Mouse (Mus musculus) erythroblast, adult 5-6 weeks (primary cell): ENCODE data around the gene Gabarapl2. TPM values are rescaled to one million over a fixed set of nuclear protein-coding genes. Genes with fewer than 3 reads are reported as not detected.
A peak's percentile ranks its signal among the peaks of the same experiment; 100 is the strongest.

Source experiments
- ATAC-seq: replicated peaks from 2 replicates; pipeline ENCODE4 v1.8.0; 2016; ENCODE audit warnings: moderate number of reproducible peaks, mild to moderate bottlenecking, moderate TSS enrichment, inconsistent platforms; ENCODE audit not compliant: poor library complexity, low FRiP score, severe bottlenecking
- total RNA-seq, 2 experiments: library from RNA; stranded (forward) in 1 of 2; stranded (reverse) in 1 of 2; fragments of 150-400 nt in 1 of 2; fragments of 200-764, 138-1000 nt in 1 of 2; gene quantifications; 2 replicates each; pipeline versions ENCODE4 v1.2.3 to v1.2.4; 2015 to 2017; ENCODE audit warnings: low replicate concordance in 2 of 2

Gabarapl2 gene
- total RNA-seq, 2 experiments from 2014 or later = 113 to 170 TPM

GRCm38 (mm10) chr8:111963546-111963945 lies 23.0 kb downstream of the Gabarapl2 start:
- no peak for ATAC-seq

- no peak for ATAC-seq
These were observed 23.8 kb downstream of the Gabarapl2 start for GRCm38 (mm10) chr8:111964351-111964750.

GRCm38 (mm10) chr8:111964849-111965561 lies 24.5 kb downstream of the Gabarapl2 start:
- ATAC-seq = no peak

- ATAC-seq = no peak
These were observed 26.9 kb downstream of the Gabarapl2 start for GRCm38 (mm10) chr8:111967246-111967870.

- no peak for ATAC-seq
These were observed 28.0 kb downstream of the Gabarapl2 start for GRCm38 (mm10) chr8:111968541-111968940.

GRCm38 (mm10) chr8:111968991-111969390 lies 28.5 kb downstream of the Gabarapl2 start:
- no peak for ATAC-seq

- ATAC-seq = no peak
These were observed 33.6 kb downstream of the Gabarapl2 start for GRCm38 (mm10) chr8:111974138-111974537.

GRCm38 (mm10) chr8:111975706-111976105 lies 35.2 kb downstream of the Gabarapl2 start:
- no peak for ATAC-seq

- no peak for ATAC-seq
These were observed 35.8 kb downstream of the Gabarapl2 start for GRCm38 (mm10) chr8:111976326-111976725.

- no peak for ATAC-seq
These were observed 37.6 kb downstream of the Gabarapl2 start for GRCm38 (mm10) chr8:111978147-111978546.

GRCm38 (mm10) chr8:111982116-111982515 lies 41.6 kb downstream of the Gabarapl2 start:
- ATAC-seq = peak; percentile 55

- ATAC-seq = no peak
These were observed 44.0 kb downstream of the Gabarapl2 start for GRCm38 (mm10) chr8:111984511-111984910.

GRCm38 (mm10) chr8:111989911-111990310 lies 49.4 kb downstream of the Gabarapl2 start:
- peak; percentile 80 for ATAC-seq

GRCm38 (mm10) chr8:111991278-111991677 lies 50.8 kb downstream of the Gabarapl2 start:
- ATAC-seq = no peak

GRCm38 (mm10) chr8:111992013-111992702 lies 51.7 kb downstream of the Gabarapl2 start, which contains the start of gene Adat1:
TSS of gene Adat1 (minus strand) at chr8:111992302.
- ATAC-seq = peak; percentile 97

GRCm38 (mm10) chr8:111992703-111993039 lies 52.2 kb downstream of the Gabarapl2 start:
- no peak for ATAC-seq

Other genes starting within 250 kb of the Gabarapl2 start
- not detected in 2 replicates for gene Ctrb1, start 249.7 kb upstream of the Gabarapl2 start, total RNA-seq (2015; ENCODE audit: low replicate concordance)
- gene Ctrb1, start 249.7 kb upstream of the Gabarapl2 start, total RNA-seq (2017; ENCODE audit: low replicate concordance) = not detected in 2 replicates
- not detected in 2 replicates for gene Bcar1, start 196.9 kb upstream of the Gabarapl2 start, total RNA-seq (2015; ENCODE audit: low replicate concordance)
- gene Bcar1, start 196.9 kb upstream of the Gabarapl2 start, total RNA-seq (2017; ENCODE audit: low replicate concordance) = not detected in 2 replicates
- gene Cfdp1, start 86.4 kb upstream of the Gabarapl2 start, total RNA-seq (2015; ENCODE audit: low replicate concordance) = 13.3 and 43.7 TPM in 2 replicates
- 32.5 and 33.6 TPM in 2 replicates for gene Cfdp1, start 86.4 kb upstream of the Gabarapl2 start, total RNA-seq (2017; ENCODE audit: low replicate concordance)
- 0.84 and 2.7 TPM in 2 replicates for gene Tmem170, start 64.0 kb upstream of the Gabarapl2 start, total RNA-seq (2015; ENCODE audit: low replicate concordance)
- 0.70 and 1.4 TPM in 2 replicates for gene Tmem170, start 64.0 kb upstream of the Gabarapl2 start, total RNA-seq (2017; ENCODE audit: low replicate concordance)
- gene Chst5, start 30.3 kb upstream of the Gabarapl2 start, total RNA-seq (2015; ENCODE audit: low replicate concordance) = not detected in 2 replicates
- gene Chst5, start 30.3 kb upstream of the Gabarapl2 start, total RNA-seq (2017; ENCODE audit: low replicate concordance) = not detected in 2 replicates
- 2.7 TPM in 1 of 2 replicates, not detected in the other for gene Tmem231, start 6.8 kb upstream of the Gabarapl2 start, total RNA-seq (2015; ENCODE audit: low replicate concordance)
- 4.7 and 5.0 TPM in 2 replicates for gene Tmem231, start 6.8 kb upstream of the Gabarapl2 start, total RNA-seq (2017; ENCODE audit: low replicate concordance)
- gene Adat1, start 51.6 kb downstream of the Gabarapl2 start, total RNA-seq (2015; ENCODE audit: low replicate concordance) = 0.77 and 1.9 TPM in 2 replicates
- 0.70 and 1.4 TPM in 2 replicates for gene Adat1, start 51.6 kb downstream of the Gabarapl2 start, total RNA-seq (2017; ENCODE audit: low replicate concordance)
- 27.0 and 31.7 TPM in 2 replicates for gene Kars, start 70.6 kb downstream of the Gabarapl2 start, total RNA-seq (2015; ENCODE audit: low replicate concordance)
- gene Kars, start 70.6 kb downstream of the Gabarapl2 start, total RNA-seq (2017; ENCODE audit: low replicate concordance) = 30.4 and 40.3 TPM in 2 replicates
- gene Terf2ip, start 70.7 kb downstream of the Gabarapl2 start, total RNA-seq (2015; ENCODE audit: low replicate concordance) = 1.9 TPM in 2 replicates
- gene Terf2ip, start 70.7 kb downstream of the Gabarapl2 start, total RNA-seq (2017; ENCODE audit: low replicate concordance) = 2.5 and 3.6 TPM in 2 replicates
- gene Gm6793, start 74.3 kb downstream of the Gabarapl2 start, total RNA-seq (2015; ENCODE audit: low replicate concordance) = not detected in 2 replicates
- not detected in 2 replicates for gene Gm6793, start 74.3 kb downstream of the Gabarapl2 start, total RNA-seq (2017; ENCODE audit: low replicate concordance)